Mouse (Mus musculus) stomach, embryonic 15.5 days (tissue): Measurements from ENCODE around the gene Abr. TPM values are rescaled to one million over a fixed set of nuclear protein-coding genes. Genes with fewer than 3 reads are reported as not detected.

ENCODE experiments used
- ATAC-seq: fragments of 200-750 bp; cut with Nextera tagmentation; 2 replicates; pipeline ENCODE4 v1.8.0; 2017; ENCODE audit warnings: low read depth, moderate number of reproducible peaks, moderate TSS enrichment; ENCODE audit not compliant: insufficient read depth, low FRiP score
- H3K27ac ChIP-seq: fragments of 300-500 bp; sonication (generic); 2 replicates; pipeline ENCODE4 v1.5.1; 2015; ENCODE audit warnings: mild to moderate bottlenecking, inconsistent platforms
- H3K27me3 ChIP-seq: fragments of 300-500 bp; sonication (generic); replicated peaks from 2 replicates; pipeline ENCODE4 v1.6.1; 2015; ENCODE audit warnings: inconsistent platforms
- H3K36me3 ChIP-seq: fragments of 300-500 bp; sonication (generic); 2 replicates; pipeline ENCODE4 v1.6.1; 2015; ENCODE audit warnings: inconsistent platforms
- H3K4me1 ChIP-seq: fragments of 300-500 bp; sonication (generic); 2 replicates; pipeline ENCODE4 v1.6.1; 2015; ENCODE audit warnings: inconsistent platforms
- H3K4me2 ChIP-seq: fragments of 300-500 bp; sonication (generic); 2 replicates; pipeline ENCODE4 v1.6.1; 2015; ENCODE audit warnings: mild to moderate bottlenecking, inconsistent platforms
- H3K4me3 ChIP-seq: fragments of 300-500 bp; sonication (generic); replicated peaks from 2 replicates; pipeline ENCODE4 v1.5.1; 2015; ENCODE audit warnings: inconsistent platforms
- H3K9ac ChIP-seq: fragments of 300-500 bp; sonication (generic); 2 replicates; pipeline ENCODE4 v1.6.1; 2015; ENCODE audit warnings: inconsistent platforms
- H3K9me3 ChIP-seq: fragments of 300-500 bp; sonication (generic); 2 replicates; pipeline ENCODE4 v1.6.1; 2016; ENCODE audit warnings: inconsistent platforms
- WGBS: fragments of 180-500 bp; shearing (Covaris S2); methylation state at CpG from one replicate; pipeline ENCODE4 v1.1.7; 2015; 5-methylcytosine and 5-hydroxymethylcytosine counted together
- polyA plus RNA-seq: library from polyadenylated mRNA; unstranded; fragments of >200 nt; fragmentation: Nextera tagmentation; extraction: Ambion mirVana; gene quantifications from 2 replicates; pipeline ENCODE4 v1.2.1, GENCODE M21; 2015

The Abr gene
- polyA plus RNA-seq, 1 experiment from 2014 or later: 37.4 TPM

GRCm38 (mm10) chr11:76645955-76646354 lies 23.8 kb upstream of the Abr start:
- Histone ChIP-seq H3K27me3 (0 out of 2 replicates have a peak, but pooled peaks cover 12% of the 10 kb centered on the region), H3K4me3 (peak overlapping the region; percentile 19), H3K36me3 (no peaks in the 10 kb centered on the region), H3K9me3 (no peaks in the 10 kb centered on the region), H3K27ac (no peak overlapping the region), H3K9ac (0 out of 2 replicates have a peak overlapping the region, but pooled peaks have one; percentile 32), H3K4me2 (peak overlapping the region; percentile 67), H3K4me1 (peaks cover 8% of the 10 kb centered on the region; the same call in 1 of the 2 replicates)
- peak; percentile 59; the same call in 1 of the 2 replicates for ATAC-seq
- WGBS: under 1% methylated on average over 19 of the region's 19 CpGs

GRCm38 (mm10) chr11:76645036-76645435 lies 22.9 kb upstream of the Abr start:
- ATAC-seq: no peak
- Histone ChIP-seq H3K9me3 (no peaks in the 10 kb centered on the region), H3K4me2 (no peak overlapping the region), H3K36me3 (no peaks in the 10 kb centered on the region), H3K9ac (no peak overlapping the region), H3K4me1 (peaks cover 8% of the 10 kb centered on the region; the same call in 1 of the 2 replicates), H3K4me3 (no peak overlapping the region), H3K27me3 (0 out of 2 replicates have a peak, but pooled peaks cover 12% of the 10 kb centered on the region), H3K27ac (no peak overlapping the region)
- 79% methylated on average over 9 of the region's 9 CpGs for WGBS

DNA sequence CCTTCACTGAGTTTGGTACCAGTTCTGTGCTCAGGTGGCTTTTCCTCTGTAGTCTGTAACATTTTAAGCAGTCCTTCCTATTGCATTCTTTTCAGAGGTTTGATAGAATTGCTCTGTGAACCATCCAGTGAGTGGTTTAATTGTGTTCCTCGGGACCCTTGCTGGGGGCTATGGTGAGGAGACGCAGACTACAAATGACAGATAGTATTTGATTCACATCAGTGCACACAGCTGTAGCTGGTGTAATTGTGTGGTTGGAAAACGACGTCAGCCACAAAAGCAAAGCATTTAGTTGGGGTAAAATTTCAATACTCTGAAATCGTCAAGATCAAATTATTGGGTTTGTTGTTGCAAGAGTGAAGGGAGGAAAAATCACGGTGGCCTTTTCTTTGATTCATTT lies 22.1 kb upstream of the Abr start:
- Histone ChIP-seq H3K4me1 (peaks cover 8% of the 10 kb centered on the region; the same call in 1 of the 2 replicates), H3K4me2 (no peak overlapping the region), H3K36me3 (no peaks in the 10 kb centered on the region), H3K9ac (no peak overlapping the region), H3K9me3 (no peaks in the 10 kb centered on the region), H3K27me3 (0 out of 2 replicates have a peak, but pooled peaks cover 12% of the 10 kb centered on the region), H3K27ac (no peak overlapping the region), H3K4me3 (no peak overlapping the region)
- 76% methylated on average over 6 of the region's 6 CpGs for WGBS
- no peak for ATAC-seq

DNA sequence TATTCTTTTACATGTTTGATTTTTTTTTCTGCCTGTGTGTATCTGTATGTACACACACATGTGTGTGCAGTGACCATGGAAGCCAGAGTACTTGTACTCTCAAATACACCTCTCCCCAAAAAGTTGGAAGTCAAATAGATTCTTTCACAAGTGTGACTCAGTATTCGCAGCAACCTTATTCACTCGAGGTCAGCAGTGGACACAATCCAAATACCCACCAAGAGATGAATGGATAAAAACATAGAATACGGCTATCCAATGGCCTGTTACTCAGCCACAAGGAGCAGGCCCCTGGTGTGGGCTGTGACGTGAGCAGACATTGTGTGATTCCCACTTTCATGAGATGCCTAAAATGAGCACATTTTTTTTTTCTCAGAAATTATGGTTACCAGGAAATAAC lies 18.1 kb upstream of the Abr start:
- H3K27me3 ChIP-seq: 0 out of 2 replicates have a peak, but pooled peaks cover 7% of the 10 kb centered on the region
- no peaks in the 10 kb centered on the region for H3K36me3 ChIP-seq
- no peak overlapping the region for H3K4me3 ChIP-seq
- ATAC-seq: no peak
- 70% methylated on average over 4 of the region's 4 CpGs for WGBS
- H3K9ac ChIP-seq: no peak overlapping the region
- no peaks in the 10 kb centered on the region for H3K4me1 ChIP-seq
- H3K9me3 ChIP-seq: no peaks in the 10 kb centered on the region
- H3K4me2 ChIP-seq: no peak overlapping the region
- H3K27ac ChIP-seq: no peak overlapping the region

GRCm38 (mm10) chr11:76639269-76639985 lies 17.3 kb upstream of the Abr start:
- H3K4me1 ChIP-seq: no peaks in the 10 kb centered on the region
- no peak overlapping the region for H3K4me2 ChIP-seq
- no peak for ATAC-seq
- WGBS: 73% methylated on average over 17 of the region's 17 CpGs
- no peaks in the 10 kb centered on the region for H3K36me3 ChIP-seq
- H3K9ac ChIP-seq: no peak overlapping the region
- H3K9me3 ChIP-seq: no peaks in the 10 kb centered on the region
- H3K27ac ChIP-seq: no peak overlapping the region
- no peak overlapping the region for H3K4me3 ChIP-seq
- no peaks in the 10 kb centered on the region for H3K27me3 ChIP-seq

GRCm38 (mm10) chr11:76630487-76630886 lies 8.4 kb upstream of the Abr start:
- no peaks in the 10 kb centered on the region for H3K4me1 ChIP-seq
- H3K36me3 ChIP-seq: no peaks in the 10 kb centered on the region
- no peak overlapping the region for H3K9ac ChIP-seq
- ATAC-seq: no peak
- no peaks in the 10 kb centered on the region for H3K9me3 ChIP-seq
- no peak overlapping the region for H3K4me3 ChIP-seq
- H3K27ac ChIP-seq: no peak overlapping the region
- H3K27me3 ChIP-seq: no peaks in the 10 kb centered on the region
- no peak overlapping the region for H3K4me2 ChIP-seq
- 57% methylated on average over 5 of the region's 5 CpGs for WGBS

DNA sequence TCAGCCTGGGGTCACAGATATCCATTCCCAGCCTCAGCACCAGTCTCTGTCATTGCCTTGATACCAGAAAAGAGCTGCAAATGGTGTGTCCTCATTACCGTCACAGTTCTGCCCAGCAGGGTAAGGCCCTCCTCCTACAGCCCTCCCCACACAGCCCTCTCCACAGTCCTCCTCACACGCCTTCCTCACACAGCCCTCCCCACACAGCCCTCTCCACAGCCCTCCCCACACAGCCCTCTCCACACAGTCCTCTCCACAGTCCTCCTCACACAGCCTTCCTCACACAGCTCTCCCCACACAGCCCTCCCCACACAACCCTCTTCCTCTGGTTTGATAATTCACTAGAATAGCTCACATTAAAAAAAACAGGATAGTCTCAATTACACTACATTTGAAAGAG lies 7.9 kb upstream of the Abr start:
- H3K36me3 ChIP-seq: no peaks in the 10 kb centered on the region
- ATAC-seq: no peak
- H3K27me3 ChIP-seq: no peaks in the 10 kb centered on the region
- no peak overlapping the region for H3K4me2 ChIP-seq
- H3K4me1 ChIP-seq: no peaks in the 10 kb centered on the region
- H3K27ac ChIP-seq: no peak overlapping the region
- 43% methylated on average over 2 of the region's 2 CpGs for WGBS
- no peak overlapping the region for H3K9ac ChIP-seq
- no peaks in the 10 kb centered on the region for H3K9me3 ChIP-seq
- H3K4me3 ChIP-seq: no peak overlapping the region

GRCm38 (mm10) chr11:76628613-76629012 lies 6.5 kb upstream of the Abr start:
- H3K4me1 ChIP-seq: no peaks in the 10 kb centered on the region
- H3K36me3 ChIP-seq: no peaks in the 10 kb centered on the region
- no peak overlapping the region for H3K27ac ChIP-seq
- no peaks in the 10 kb centered on the region for H3K27me3 ChIP-seq
- no peak for ATAC-seq
- H3K9ac ChIP-seq: no peak overlapping the region
- no peak overlapping the region for H3K4me2 ChIP-seq
- 71% methylated on average over 5 of the region's 5 CpGs for WGBS
- no peak overlapping the region for H3K4me3 ChIP-seq
- H3K9me3 ChIP-seq: no peaks in the 10 kb centered on the region

- H3K4me1 ChIP-seq: 0 out of 2 replicates have a peak, but pooled peaks cover 11% of the 10 kb centered on the region
- H3K9ac ChIP-seq: no peak overlapping the region
- H3K4me2 ChIP-seq: no peak overlapping the region
- no peak overlapping the region for H3K27ac ChIP-seq
- 79% methylated on average over 3 of the region's 3 CpGs for WGBS
- H3K9me3 ChIP-seq: no peaks in the 10 kb centered on the region
- H3K27me3 ChIP-seq: peaks cover 15% of the 10 kb centered on the region; the same call in 1 of the 2 replicates
- no peak for ATAC-seq
- H3K4me3 ChIP-seq: no peak overlapping the region
- H3K36me3 ChIP-seq: no peaks in the 10 kb centered on the region
These were observed 2.8 kb upstream of the Abr start for GRCm38 (mm10) chr11:76624881-76625280.

GRCm38 (mm10) chr11:76624071-76624470 lies 2.0 kb upstream of the Abr start:
- no peak overlapping the region for H3K27ac ChIP-seq
- peaks cover 15% of the 10 kb centered on the region; the same call in 1 of the 2 replicates for H3K27me3 ChIP-seq
- no peak for ATAC-seq
- 68% methylated on average over 10 of the region's 10 CpGs for WGBS
- H3K9me3 ChIP-seq: no peaks in the 10 kb centered on the region
- H3K4me1 ChIP-seq: 0 out of 2 replicates have a peak, but pooled peaks cover 11% of the 10 kb centered on the region
- H3K36me3 ChIP-seq: no peaks in the 10 kb centered on the region
- peak overlapping the region; percentile 95 for H3K4me2 ChIP-seq
- no peak overlapping the region for H3K4me3 ChIP-seq
- H3K9ac ChIP-seq: no peak overlapping the region

DNA sequence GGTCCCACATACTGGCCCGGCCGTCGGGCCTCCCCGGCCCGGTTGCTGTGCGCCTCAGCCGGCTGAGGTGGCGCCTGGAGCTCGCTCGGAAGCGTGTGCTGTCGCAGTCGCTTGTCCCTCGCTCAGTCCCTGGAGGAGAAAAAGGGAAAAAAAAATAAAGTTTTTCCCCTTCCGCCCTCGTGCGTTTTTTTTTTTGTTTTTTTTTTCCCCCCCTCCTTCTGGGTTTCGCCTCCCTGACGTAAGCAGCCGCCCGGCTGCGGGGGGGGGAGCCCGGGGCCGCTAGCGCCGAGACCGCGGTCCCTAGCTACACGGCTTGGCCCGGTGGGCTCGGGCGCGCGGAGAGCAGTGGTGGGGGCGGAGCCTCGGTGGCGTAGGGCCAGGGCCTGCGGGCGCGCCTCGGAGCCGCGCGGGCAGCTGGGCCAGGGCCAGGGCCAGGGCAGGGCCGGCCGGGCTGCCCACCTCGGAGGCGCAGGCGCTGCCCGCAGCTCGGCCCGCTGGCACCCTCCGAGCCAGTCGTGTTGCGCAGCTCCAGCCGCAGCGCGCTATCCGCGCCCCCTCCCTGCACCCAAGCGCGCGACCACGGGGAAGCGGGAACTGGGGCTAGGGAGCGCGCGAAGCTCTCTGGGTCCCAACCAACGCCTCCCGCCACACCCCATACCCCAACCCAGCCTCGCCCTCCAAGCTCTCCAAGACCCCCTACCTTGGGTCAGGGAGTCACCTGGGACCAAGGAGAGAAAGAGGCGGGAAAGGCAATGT lies 1.3 kb upstream of the Abr start:
- Histone ChIP-seq H3K4me2 (peak overlapping the region; percentile 95), H3K36me3 (no peaks in the 10 kb centered on the region), H3K4me1 (0 out of 2 replicates have a peak, but pooled peaks cover 11% of the 10 kb centered on the region), H3K4me3 (peak overlapping the region; percentile 56), H3K27me3 (peaks cover 15% of the 10 kb centered on the region; the same call in 1 of the 2 replicates), H3K9ac (peak overlapping the region; percentile 20), H3K9me3 (no peaks in the 10 kb centered on the region), H3K27ac (0 out of 2 replicates have a peak overlapping the region, but pooled peaks have one; percentile 31)
- ATAC-seq: peak; percentile 79
- under 1% methylated on average over 64 of the region's 72 CpGs for WGBS
